Mouse (Mus musculus): ENCODE data around the gene Cckbr.

DNA sequence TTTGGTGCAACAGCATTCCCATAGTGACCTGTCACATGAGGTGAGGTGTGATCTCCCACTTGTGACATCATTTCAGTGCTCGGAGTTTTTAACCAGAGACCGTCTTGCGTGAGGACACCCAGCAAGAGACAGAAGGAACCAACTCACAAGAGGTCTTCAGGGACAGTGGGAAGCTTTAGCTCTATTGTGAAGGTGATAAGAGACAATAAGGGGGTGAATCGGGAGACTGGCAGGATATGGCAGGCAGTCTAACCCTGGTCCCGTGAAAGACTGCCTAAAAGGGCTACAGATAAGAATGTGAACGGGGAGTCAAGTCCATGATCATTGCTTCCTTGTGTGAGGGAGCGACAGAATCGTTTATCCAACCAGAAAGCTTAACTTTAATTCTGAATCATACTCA lies 52.8 kb downstream of the Cckbr start:
- TF ChIP-seq CTCF (IDR thresholded peaks at IDR 0.05; ENCODE audit: control insufficient read depth, insufficient read depth, insufficient read length) (no peak), USF1 (IDR thresholded peaks at IDR 0.05; ENCODE audit: low read depth) (no peak), MYOG (IDR thresholded peaks at IDR 0.05; ENCODE audit: control insufficient read depth, extremely low read depth, insufficient read length) (no peak), MAX (IDR thresholded peaks at IDR 0.05) (no peak), FOSL1 (IDR thresholded peaks at IDR 0.05; ENCODE audit: insufficient read depth, low read length, poor library complexity, severe bottlenecking) (no peak), CEBPB (IDR thresholded peaks at IDR 0.05; ENCODE audit: low read depth) (no peak)
